Mouse (Mus musculus) urinary bladder, adult 18-20 months (tissue): ENCODE results near the gene Mpdz.

Experiments
- DNase-seq, 2 experiments: peaks; one replicate each; pipeline ENCODE4 v3.0.0; 2022; ENCODE audit warnings: low spot score in 2 of 2, mixed read lengths in 2 of 2

Mpdz gene

DNA sequence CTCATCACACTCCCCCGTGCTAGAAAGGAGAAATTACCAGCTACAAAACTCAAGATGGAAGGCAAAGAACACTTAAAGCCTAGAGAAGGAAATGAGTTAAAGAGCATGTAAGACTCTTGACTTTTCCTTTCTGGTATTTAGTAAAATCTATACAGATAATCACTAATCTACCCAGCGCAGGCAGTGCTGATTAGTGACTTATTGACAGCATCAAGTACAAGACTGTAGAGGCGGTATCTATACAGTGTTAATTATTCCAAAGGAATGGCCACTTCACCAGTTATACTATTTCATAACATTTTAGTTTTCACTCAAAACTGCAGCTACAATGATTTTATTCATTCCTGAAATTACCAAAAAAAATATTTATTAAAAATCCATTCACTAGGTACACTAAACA is 49.7 kb downstream of the Mpdz start:
- no peak for DNase-seq

DNA sequence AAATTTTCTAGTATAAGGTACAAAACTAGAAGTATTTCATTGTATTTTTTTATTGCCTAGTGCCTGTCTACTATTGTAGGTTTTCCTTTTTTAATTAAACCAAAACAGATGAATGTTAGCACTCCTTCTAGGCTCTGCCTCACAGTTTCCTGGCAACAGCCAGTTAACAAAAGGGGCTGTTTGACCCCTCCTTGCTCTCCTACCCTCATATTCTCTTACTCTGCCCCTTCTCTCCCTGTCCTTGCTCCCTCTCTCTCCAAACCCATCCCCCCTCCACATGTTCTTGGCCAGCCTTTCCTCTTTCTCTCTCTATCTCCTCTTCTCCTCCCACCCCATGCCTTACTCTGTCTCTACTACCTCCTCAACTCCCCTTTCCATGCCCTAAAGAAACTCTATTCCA is 53.4 kb downstream of the Mpdz start:
- no peak for DNase-seq

DNA sequence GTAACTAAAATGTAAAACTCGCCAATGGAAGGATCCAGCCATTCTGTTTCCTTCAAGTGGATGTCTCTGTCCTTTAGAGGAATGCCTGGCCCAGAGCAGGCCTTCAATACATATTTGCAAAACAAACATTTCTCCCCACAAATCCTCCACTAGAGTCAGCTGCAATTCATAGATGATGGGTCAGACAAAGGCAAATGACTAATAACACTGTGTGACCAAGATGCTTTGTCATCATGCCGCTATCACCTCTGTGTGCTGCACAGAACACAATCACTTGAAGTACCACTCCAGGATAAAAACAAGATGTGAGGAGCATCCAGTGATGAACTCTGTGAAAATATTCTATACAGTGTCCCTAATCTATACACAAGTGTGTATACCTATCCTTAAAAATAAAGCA is 55.0 kb downstream of the Mpdz start:
- no peak for DNase-seq

DNA sequence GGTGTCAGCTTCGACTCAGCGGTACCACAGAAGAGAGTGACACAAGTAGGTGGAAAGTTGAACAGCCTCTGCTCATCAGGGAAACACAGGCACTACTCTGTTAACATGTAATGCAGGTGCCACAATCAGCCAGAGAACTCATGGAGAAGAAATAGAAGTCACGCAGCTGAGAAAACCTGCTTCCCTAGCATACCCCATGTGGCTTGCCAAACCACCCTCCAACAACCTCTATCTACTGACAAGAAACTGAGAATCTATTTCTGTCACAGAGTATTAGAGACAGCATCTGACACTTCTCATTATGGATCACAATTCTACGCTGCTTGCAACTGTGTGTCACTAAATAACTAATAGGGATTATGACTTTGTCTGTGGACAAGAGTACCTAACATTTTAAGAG is 70.3 kb downstream of the Mpdz start:
- DNase-seq: no peak

DNA sequence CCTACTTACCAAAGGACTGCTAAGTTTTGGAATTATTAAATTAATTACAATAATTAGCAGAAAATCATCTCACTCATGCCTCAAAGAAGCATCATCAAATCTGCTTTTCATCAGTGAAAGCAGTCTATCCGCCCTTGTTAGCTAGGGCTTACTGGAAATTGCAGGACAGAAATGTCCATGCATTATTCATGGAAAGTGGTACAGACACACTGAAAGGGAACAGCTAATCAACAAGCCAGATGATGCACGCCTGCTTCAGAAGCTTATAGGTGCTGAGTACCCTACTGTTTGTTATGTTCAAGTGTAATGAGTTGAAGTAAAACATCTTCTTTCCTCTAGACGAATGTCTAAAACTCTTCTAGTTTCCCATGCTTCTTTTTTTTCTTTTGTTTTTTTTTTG is 91.2 kb downstream of the Mpdz start:
- no peak for DNase-seq

DNA sequence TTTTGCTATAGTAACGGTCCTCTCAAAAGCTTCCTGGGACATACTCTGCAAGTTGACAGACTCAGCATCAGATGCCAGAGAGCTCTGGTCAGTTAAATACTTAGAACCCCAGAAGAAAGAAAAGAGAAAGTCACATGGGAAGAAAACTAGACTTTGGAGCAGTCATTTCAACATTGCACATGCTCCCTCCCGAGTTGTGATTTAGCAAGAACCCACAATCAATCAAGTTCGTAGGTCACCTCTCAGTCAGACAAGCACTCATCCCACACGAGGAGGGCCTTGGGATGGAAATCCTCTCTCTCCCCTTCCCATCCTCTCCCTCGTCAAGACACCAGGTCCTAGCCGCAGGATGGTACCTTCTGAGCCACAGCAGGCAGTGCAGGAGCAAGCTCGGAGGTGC is 94.0 kb downstream of the Mpdz start:
- DNase-seq: no peak

DNA sequence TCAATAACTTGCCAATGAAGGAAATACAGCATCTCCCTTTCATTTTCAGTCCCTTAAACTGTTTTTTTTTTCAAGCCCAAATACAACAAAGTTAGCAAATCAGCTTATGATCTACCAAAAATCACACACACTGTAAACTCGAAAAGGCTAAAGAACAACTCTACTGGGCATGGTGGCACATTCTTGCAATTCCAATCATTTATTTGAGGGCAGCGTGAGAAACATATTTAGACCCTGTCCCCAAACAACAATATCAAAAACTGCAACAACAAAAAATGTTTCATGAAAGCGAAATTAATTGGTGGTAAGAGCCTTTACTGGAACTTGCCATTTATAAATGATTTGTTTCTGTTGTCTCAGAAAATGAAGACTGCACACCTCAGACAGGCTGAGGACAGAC is 97.5 kb downstream of the Mpdz start:
- no peak for DNase-seq

DNA sequence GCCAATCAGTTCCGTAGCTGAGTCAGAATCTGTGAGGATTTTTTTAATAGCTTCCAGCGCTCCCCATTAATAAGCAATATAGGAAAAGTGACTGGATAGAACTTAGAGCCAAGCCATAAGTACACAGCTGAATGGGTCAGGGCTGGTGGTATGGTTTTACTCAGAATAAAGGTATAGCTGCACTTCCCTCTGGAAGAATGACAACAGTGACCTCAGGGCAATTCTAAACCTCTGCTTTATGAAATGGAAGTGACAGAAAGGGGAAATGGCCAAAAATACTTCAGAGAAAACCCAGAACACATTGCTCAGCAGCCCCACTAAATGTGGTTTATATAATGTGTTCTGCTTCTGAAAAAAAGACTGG is 109.0 kb downstream of the Mpdz start:
- no peak for DNase-seq

DNA sequence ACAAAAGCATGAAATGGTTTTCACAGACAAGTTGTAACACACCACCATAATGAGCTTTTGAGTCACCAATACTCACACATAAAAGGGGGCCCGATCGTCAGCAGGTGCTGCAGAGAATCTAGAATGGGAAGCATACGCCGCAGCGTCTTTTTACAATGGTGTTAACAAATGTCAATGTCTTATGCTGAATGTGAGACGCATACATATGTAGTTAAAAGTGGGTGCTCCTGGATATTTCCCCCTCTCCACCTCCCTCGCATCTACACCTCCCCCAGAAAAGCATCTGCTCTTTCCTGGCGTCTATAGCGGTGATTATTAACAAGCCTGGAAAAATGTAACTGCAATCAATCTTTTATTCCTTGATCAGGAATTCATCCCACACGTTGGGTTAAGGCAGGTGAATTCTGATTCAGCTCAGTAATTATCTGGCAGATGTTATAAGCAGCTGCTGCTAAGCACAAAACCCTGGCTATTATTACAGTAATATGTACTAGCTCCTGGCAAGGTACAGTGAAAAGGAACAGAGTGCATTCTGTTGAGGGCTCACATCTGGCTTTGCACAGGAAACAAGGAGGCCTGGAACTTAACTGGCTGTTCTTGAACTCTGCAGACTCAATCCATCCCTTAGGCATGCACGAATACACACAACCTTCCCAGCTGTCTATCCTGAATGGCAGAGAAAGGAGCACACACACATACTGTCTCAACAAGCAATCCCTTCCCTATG is 109.6 kb downstream of the Mpdz start:
- no peak for DNase-seq

DNA sequence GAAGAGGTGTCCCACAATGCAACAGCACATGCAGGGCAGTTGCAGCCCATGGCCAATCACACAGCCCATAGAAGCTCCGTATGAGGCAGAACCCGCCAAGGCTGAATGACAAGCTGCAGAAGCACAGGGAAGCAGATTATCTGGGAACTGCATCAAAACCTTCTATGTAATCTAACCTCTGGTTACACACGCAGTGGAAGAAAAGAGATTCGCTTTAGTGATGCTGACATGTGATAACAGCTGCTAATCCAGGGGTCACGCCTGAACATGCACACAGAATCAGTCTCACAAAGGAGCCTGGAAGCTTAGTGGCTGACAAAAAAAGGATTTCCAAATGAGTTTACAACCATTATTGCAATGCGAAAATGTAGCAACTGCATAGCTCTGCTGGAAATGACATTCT is 110.2 kb downstream of the Mpdz start:
- DNase-seq: peak in 1 of 2 experiments; percentile 16

DNA sequence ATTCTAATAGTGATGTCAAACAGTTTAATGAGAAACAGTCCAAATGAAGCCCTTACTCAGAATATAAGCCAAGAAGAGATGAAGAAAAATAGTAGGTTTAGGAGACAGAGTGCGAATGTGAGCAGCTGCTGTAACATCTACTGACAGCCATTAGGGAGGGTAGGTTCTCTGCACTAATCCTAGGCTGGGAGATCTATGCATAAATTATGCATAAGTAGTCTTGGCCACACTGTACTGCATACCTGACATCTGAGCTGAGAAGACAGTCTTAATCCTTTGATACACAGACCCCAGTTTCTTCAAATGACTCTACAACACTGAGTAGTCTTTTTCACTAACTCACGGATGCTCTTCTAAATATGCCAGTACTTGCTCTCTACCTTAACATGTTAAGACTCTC is 114.9 kb downstream of the Mpdz start:
- no peak for DNase-seq

DNA sequence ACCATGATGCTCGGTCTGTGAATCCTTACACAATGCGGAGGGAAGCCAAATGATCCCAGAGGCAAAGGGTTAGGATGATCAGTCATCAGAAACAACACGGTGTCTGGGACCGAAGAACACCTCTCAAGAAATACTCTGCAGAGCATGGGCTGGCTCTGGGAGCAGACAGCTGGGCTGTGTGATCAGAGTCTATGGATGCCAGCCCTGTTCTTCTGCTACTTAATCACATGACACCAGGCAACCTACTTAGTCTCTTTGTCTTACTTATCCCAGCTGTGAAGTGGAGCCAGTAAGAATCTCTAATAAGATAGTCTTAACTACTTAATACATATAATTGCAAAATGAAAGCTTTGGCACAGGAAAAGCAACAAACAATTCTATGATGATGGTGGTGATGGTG is 118.8 kb downstream of the Mpdz start:
- DNase-seq: no peak

DNA sequence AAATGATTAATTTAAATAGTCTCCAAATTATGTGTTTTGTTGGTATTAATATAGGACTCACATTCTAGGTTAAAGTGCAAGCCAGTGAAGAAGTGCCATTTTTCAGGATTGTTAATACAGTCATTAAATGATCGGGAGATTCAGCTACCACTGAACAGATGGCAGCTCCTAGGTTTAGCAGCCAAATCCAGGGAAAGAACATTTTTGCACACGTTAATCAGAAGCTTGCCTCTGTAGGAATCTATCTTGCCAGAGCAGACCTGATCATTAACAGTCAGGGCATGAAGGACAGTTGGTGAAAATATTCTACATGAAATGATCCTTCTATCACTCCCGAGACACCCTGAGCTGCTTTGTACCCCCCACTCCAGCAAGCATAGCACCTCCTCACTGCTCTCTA is 120.4 kb downstream of the Mpdz start:
- no peak for DNase-seq

DNA sequence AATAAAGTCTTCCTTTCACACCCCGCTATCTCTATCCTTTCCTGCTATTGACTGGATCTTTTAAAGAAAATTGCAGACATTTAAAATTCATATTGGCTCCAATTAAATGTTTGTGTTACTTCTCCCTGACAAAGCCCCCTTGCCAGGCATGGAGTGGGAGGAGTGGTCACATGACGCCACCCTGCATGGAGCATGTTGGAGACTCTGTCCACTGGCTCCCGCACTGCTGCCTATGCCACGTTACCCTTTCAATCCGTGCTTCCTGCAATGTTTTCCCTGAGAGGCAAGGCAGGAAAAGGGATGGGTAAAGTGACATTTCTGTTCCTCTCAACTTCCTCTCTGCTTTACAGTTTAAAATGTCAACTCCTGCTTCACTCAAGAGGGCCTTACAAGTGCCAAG is 128.0 kb downstream of the Mpdz start:
- no peak for DNase-seq

DNA sequence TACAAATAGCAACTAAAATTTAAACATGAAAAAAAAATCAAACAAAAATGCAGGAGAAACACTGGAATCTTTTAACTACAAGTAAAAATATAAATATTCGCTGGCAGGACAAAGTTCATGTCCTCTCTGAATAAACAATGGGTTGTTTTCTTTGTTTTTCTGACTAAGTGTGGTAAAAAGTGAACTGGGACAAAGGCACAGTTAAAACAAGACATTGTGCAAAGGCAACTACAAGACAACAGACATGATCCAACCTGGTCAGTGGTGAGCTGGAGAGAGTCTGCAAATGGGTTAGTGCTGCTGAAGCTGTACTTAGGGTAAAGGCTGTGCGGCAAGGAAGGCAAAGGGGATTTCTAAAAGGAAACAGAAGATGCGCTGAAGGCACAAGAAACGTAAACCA is 129.4 kb downstream of the Mpdz start:
- DNase-seq: no peak

DNA sequence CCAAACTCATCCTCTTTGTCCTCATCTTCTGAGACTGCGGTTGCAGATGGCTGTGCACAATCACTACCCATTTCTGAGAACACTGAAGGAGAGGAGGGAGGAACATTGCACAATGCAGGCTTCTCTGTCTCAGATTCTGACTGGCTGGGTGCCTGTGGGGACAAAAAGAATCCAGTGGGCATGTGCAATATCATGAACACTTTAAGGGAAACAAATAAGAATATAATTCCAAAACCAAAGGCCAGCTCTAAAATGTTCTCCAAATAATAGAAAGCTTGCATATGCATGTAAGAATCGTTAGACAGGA is 132.5 kb downstream of the Mpdz start:
- DNase-seq: peak in 1 of 2 experiments; percentile 22

DNA sequence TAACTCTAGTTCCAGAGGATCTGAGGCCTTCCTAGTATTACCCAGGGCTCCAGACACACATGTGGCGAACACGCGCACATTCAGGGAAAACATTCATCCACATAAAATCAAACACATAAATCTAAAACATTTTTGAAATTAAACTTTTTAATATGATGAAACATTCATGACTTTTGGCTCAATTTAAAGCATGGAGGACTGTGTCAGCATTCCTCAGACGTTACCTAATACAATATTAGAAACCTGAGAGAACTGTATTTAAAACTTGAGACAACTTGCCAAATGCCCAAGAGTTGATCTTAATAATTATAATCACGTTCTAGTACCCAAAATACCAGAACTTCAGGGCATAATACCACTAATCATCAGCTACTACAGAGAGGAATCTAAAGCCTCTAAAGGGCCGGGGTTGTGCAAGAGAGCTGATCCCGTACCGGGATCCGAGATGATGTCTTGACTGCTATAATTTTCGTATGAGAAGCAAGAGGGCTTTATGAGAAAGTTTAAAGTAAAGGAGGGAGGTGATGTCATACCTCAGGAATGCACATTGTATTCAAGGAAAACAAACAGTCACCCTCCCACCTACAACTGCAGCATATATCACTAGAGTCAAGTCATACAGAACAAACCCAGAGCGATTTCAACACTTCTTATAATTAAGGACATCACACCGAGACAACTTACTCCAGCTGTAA is 133.0 kb downstream of the Mpdz start:
- no peak for DNase-seq

DNA sequence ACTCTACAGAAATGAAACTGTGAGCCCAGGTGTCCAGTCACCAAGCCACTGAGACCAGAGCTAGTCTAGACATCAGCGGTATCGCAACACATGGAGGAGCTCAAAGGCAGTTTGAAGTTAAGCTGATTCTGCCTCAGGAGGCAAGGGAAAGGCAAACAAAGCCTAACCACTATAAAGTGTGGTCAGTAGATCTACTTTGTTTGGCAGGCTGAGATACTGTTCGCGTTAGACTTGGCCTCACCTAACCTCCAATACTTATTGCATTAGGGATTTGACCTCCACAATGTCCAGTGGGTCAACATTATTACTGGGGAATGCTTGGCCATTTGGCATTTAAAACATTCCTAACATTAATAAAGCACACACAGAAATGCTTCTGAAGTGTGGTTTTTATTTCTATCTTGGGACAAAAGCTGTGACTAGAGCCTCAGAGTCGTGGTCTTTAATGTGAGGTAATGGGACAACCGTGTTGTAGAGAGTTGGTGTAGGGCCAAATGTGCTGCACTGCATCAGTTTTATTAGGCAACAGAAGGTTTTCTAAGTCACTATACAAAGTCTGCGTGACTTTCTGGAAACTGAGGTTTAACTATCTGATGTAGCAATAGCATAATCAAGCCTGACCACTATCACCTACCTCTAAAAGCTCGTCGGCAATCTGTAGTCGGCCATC is 134.9 kb downstream of the Mpdz start:
- no peak for DNase-seq

DNA sequence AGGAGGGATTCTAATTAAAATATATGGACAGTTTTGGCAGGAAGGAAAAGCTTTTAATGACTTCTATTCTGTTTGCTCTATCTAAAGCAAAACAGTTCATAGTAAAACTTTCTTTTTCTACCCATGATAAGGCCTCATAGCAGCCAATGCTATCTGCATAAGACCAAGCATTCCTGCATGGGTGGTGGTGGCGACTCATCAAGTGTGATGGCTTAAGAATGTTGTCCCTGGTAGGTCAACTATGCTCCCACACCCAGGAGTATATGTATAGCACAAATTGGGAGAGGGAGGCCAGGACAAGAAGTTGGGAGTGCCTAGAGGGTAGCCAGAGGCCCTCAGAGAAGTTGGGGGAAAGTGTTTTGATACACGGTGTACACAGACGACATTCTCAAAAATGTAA is 140.6 kb downstream of the Mpdz start:
- no peak for DNase-seq

DNA sequence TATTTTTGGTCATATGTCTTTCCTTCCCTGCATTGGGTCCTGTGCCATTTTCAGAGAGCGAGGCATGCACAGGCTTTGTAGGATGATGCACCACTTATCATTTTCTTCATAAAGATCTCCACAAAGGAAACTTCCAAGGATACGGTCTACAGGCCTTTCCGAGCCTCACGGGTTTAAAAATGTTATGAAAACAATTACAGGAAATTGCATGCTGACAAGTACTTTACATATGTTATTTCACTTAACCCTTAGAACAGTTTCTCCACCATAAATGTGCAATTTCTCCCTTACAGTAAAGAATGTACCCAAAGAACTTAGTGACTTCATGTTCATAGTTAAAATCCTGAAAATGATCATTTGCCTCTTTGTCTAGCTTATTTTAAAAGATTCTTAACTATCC is 144.2 kb downstream of the Mpdz start:
- no peak for DNase-seq

DNA sequence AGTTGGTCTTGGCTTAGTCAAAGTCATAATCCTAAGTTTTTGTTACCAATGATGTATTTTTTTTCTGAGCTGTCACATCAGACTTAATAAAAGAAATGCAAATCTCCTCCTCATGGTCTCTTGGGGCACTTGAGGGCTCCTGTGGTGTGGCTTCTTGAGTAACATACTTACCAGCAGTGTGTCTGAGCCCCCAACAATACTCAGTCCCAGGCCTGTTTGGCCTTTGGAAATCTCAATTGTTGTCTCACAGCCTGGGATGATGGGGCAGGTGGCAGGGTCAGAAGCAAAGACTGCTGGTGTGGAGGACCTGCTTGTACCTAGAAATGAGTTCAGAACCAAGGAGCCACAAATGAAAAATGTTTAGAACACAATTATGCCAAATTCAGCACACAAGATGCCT is 149.3 kb downstream of the Mpdz start:
- DNase-seq: no peak

DNA sequence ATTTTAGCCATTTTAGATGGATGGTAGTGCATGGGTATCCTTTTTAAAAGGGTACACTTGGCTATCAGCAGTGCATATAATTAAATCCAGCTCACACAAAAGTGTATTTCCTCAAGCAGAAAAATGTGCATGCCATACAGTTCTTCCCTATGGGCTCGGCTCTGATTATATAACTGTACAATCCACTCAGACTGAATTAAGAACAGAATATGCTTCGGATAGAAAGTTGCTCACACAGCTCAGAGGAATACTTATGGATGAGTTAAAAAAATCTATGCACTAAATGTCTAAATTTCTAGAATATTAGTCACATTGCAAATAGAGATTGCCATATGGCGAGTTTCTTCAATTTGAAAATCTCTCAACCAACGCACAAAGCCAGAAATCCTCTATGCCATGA is 157.1 kb downstream of the Mpdz start:
- no peak for DNase-seq

DNA sequence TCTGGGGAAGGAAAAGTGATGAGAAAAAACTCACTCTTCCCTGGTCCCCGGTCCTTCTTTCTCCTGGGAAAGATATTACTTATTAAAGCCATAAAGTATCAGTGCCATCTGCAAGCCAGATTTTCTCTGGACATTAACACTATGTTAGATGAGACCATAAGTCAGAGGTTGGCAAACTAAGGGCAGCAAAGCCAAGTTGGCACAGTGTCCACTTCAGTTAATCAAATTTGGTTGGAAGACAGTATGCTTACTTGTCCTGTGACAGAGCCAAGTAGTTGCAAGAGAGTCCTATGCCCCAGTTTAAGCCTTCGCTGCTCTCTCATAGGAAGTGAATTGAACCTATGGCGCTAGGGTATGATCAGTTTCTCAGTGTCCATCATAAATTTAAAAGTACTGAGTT is 159.0 kb downstream of the Mpdz start:
- DNase-seq: no peak

DNA sequence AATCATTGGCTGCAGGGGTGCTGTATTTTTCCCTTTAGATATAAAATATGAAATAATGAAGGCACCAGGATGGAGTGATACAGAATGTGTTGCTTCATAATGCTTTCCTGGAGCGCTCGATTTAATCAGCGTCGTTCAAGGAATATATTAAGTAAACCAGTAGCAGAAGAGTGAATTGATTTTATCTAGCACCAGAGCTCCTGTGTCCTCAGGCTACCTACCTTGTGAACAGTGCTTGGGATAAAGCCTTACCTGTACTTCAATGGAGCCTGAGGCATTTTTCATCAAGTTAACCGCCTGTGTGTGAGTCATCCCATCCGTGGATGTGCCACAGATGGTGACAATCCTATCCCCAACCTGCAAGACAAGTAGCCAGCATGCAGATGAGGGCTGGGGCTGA is 159.5 kb downstream of the Mpdz start:
- DNase-seq: no peak
